21 mouse cellular contexts compared by ENCODE assay signal in the genomic region with DNA sequence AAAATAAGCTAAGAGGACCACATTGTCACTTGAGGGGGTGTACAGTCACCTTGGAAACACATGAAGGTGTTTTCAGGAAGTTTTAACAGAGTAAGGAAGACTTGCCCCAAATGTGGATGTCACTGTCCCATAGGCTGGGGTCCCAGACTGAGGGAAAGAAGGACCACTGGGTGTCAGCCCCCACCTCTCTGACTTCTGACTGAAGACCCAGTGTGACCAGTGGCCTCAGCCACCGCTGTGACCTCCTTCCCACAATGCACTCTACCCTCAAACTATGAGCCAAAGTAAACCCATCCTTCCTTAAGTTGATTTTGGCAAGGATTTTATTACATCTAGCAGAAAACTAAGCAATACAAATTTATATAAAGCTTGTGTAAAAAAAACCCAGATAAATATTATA.
"Had no signal": no experiment of that assay in that cellular context is flagged by ENCODE, and none has a peak within 500 bp of the region (broad histone marks: within the 10 kb centered on the region; RNA-seq: fewer than 3 reads in every experiment).

No protein-coding gene starts in this region.

- H3K4me1 ChIP-seq: heart, embryonic 10.5 days; hindbrain, embryonic 10.5 days had no signal

- H3K9ac ChIP-seq: heart, embryonic 12.5 days; hindbrain, embryonic 12.5 days; hindbrain, embryonic 14.5 days; limb, embryonic 13.5 days; limb, embryonic 15.5 days; liver, embryonic 12.5 days; liver, embryonic 14.5 days had no signal

- ATAC-seq: inflammation-experienced regulatory T-cells, adult 6 months; intestine, postnatal 0 days; liver, embryonic 12.5 days had no signal

- DNase-seq: gastrocnemius, adult 2 months; gastrocnemius, postnatal 10 days; gastrocnemius, postnatal 25 days; heart, adult 2 months; heart, postnatal 14 days; kidney, adult 18-20 months; kidney, adult 8-10 months; kidney, postnatal 25 days had no signal

- H3K9me3 ChIP-seq: heart, embryonic 10.5 days; heart, embryonic 12.5 days; hindbrain, embryonic 10.5 days; hindbrain, embryonic 12.5 days; limb, embryonic 13.5 days; limb, embryonic 15.5 days; liver, embryonic 12.5 days had no signal

- H3K4me3 ChIP-seq: gastrocnemius, adult 2 months; heart, adult 2 months; heart, embryonic 10.5 days; heart, embryonic 12.5 days; hindbrain, embryonic 10.5 days; hindbrain, embryonic 12.5 days; layer of hippocampus, adult 2 months; left cerebral cortex, adult 2 months; limb, embryonic 13.5 days; limb, embryonic 15.5 days; liver, embryonic 12.5 days had no signal

- H3K4me2 ChIP-seq: heart, embryonic 12.5 days; hindbrain, embryonic 12.5 days; hindbrain, embryonic 14.5 days; limb, embryonic 13.5 days; limb, embryonic 15.5 days; liver, embryonic 12.5 days had no signal

- H3K36me3 ChIP-seq: heart, embryonic 10.5 days; heart, embryonic 12.5 days; hindbrain, embryonic 10.5 days; hindbrain, embryonic 12.5 days; limb, embryonic 13.5 days; limb, embryonic 15.5 days; liver, embryonic 12.5 days had no signal

- H3K27ac ChIP-seq: gastrocnemius, adult 2 months; heart, adult 2 months; heart, embryonic 10.5 days; hindbrain, embryonic 10.5 days; hindbrain, embryonic 12.5 days; hindbrain, embryonic 14.5 days; layer of hippocampus, adult 2 months; left cerebral cortex, adult 2 months; limb, embryonic 13.5 days; limb, embryonic 15.5 days; liver, embryonic 12.5 days; liver, embryonic 14.5 days had no signal

- H3K27me3 ChIP-seq: heart, embryonic 12.5 days; hindbrain, embryonic 12.5 days; limb, embryonic 13.5 days; limb, embryonic 15.5 days; liver, embryonic 12.5 days had no signal
